Mouse (Mus musculus): Measurements from ENCODE around the gene Acsl1. TPM values are rescaled to one million over a fixed set of nuclear protein-coding genes. Genes with fewer than 3 reads are reported as not detected.

Gene Acsl1
- polyA plus RNA-seq, 1 experiment from 2014 or later: 18.4 TPM

DNA sequence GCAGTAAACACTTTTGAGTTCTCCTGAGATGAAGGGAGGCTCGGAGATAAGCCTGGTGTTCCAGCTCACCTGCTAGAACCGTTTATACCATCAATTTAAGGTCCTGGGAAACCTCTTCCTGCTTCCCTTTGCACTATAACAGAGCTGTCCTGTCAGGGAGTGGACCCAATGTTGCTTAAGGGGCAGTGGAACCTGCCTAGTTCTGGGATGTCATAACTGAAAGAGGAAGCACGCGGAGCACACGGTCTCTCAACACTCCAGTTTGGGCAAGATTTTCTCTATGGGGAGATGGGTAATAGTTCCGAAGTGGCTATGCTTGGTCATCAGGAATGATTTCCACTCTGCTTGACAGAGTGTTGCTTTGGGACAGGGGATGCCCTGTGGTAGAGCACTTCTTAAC, 49.8 kb downstream of the Acsl1 start:
- no peak for ATAC-seq (ENCODE audit: low FRiP score, low read depth)
- Histone ChIP-seq H3K4me2 (no peak overlapping the region), H3K9me3 (no peaks in the 10 kb centered on the region), H3K27me3 (no peaks in the 10 kb centered on the region), H3K9ac (no peak overlapping the region), H3K4me3 (no peak overlapping the region), H3K36me3 (peaks cover 18% of the 10 kb centered on the region), H3K27ac (replicated peaks) (no peak overlapping the region), H3K4me1 (replicated peaks) (no peaks in the 10 kb centered on the region)
- 85% methylated on average over 6 of the region's 6 CpGs for WGBS

- Histone ChIP-seq H3K4me1 (replicated peaks) (no peaks in the 10 kb centered on the region), H3K4me3 (no peak overlapping the region), H3K4me2 (no peak overlapping the region), H3K27me3 (no peaks in the 10 kb centered on the region), H3K27ac (replicated peaks) (no peak overlapping the region), H3K9ac (no peak overlapping the region), H3K36me3 (peaks cover 21% of the 10 kb centered on the region; the same call in 1 of the 2 replicates), H3K9me3 (no peaks in the 10 kb centered on the region)
- 87% methylated on average over 8 of the region's 8 CpGs for WGBS
- ATAC-seq (ENCODE audit: low FRiP score, low read depth): no peak
Measured at GRCm38 (mm10) chr8:46526098-46526497, 55.3 kb downstream of the Acsl1 start.

GRCm38 (mm10) chr8:46526821-46527220, 56.0 kb downstream of the Acsl1 start:
- WGBS: 67% methylated on average over 10 of the region's 10 CpGs
- ATAC-seq (ENCODE audit: low FRiP score, low read depth): no peak

DNA sequence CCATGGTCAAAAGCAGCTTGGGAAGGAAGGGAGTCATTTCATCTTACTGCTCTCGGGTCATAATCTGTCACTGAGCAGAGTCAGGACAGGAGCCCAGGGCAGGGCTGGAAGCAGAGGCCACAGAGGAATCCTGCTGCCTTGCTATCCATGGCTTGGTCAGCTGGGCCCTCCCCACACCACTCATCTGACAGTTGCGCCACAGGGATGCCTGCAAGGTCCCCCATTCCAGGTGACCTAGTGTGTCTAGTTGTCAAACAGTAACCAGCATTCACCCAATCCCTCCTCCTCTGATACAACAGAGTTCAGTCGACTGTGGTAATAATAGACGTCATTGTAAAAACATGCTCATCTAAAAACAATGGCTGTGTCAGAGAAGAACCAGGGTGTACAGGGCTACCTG, 58.7 kb downstream of the Acsl1 start:
- Histone ChIP-seq H3K4me1 (replicated peaks) (no peaks in the 10 kb centered on the region), H3K27me3 (no peaks in the 10 kb centered on the region), H3K9ac (no peak overlapping the region), H3K27ac (replicated peaks) (no peak overlapping the region), H3K4me3 (no peak overlapping the region), H3K4me2 (no peak overlapping the region), H3K36me3 (peaks cover 28% of the 10 kb centered on the region), H3K9me3 (no peaks in the 10 kb centered on the region)
- 86% methylated on average over 4 of the region's 4 CpGs for WGBS
- no peak for ATAC-seq (ENCODE audit: low FRiP score, low read depth)

More at GRCm38 (mm10) chr8:46526821-46527220, 56.0 kb downstream of the Acsl1 start:
- H3K27me3 ChIP-seq: no peaks in the 10 kb centered on the region
- no peak overlapping the region for H3K4me2 ChIP-seq
- peaks cover 25% of the 10 kb centered on the region for H3K36me3 ChIP-seq
- H3K9me3 ChIP-seq: no peaks in the 10 kb centered on the region
- H3K27ac ChIP-seq (replicated peaks): no peak overlapping the region
- no peak overlapping the region for H3K9ac ChIP-seq
- no peaks in the 10 kb centered on the region for H3K4me1 ChIP-seq (replicated peaks)
- no peak overlapping the region for H3K4me3 ChIP-seq

DNA sequence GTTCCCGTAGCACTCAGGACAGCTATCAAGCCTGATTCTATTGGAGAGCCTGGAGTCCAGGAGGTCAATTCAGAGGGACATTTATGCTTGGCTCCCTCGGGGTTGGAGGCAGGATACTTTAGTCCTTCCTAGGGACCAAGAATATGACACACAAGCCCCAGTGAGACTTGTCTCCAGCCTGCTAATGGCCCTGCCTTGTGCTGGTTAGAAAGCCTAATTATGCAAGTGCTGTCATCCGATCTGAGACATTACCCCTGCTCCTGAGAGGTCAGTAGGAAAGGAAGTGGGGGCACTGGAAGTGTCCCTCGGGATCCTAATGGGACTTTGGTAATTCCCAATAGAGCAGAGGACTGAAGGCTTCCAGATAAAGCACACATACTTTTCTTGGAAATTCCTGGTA, 59.7 kb downstream of the Acsl1 start:
- Histone ChIP-seq H3K27me3 (no peaks in the 10 kb centered on the region), H3K9me3 (no peaks in the 10 kb centered on the region), H3K9ac (no peak overlapping the region), H3K4me1 (replicated peaks) (no peaks in the 10 kb centered on the region), H3K4me2 (no peak overlapping the region), H3K27ac (replicated peaks) (no peak overlapping the region), H3K4me3 (no peak overlapping the region), H3K36me3 (peaks cover 33% of the 10 kb centered on the region)
- WGBS: 49% methylated on average over 4 of the region's 4 CpGs
- no peak for ATAC-seq (ENCODE audit: low FRiP score, low read depth)

DNA sequence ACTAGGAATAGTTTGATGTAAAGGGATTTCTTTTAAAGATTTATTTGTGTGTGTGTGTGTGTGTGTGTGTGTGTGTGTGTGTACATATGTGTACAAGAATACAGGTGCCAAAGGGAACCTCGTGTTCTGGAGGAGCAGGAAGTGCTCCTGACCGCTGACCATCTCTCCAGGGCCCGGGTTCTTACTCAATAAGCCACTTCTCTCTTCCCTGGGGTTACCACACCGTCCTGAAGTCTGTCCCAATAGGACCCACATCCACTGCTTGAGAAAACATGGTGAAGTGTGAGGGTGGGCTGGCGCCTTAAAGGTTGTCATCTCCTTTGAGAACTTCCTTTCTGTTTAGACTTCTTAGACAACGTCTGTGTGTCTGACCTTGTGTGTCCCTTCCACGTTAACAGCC, 63.1 kb downstream of the Acsl1 start:
- H3K27me3 ChIP-seq: no peaks in the 10 kb centered on the region
- ATAC-seq (ENCODE audit: low FRiP score, low read depth): no peak
- no peak overlapping the region for H3K4me3 ChIP-seq
- no peaks in the 10 kb centered on the region for H3K9me3 ChIP-seq
- H3K27ac ChIP-seq (replicated peaks): no peak overlapping the region
- H3K9ac ChIP-seq: no peak overlapping the region
- H3K4me2 ChIP-seq: no peak overlapping the region
- peaks cover 34% of the 10 kb centered on the region for H3K36me3 ChIP-seq
- 90% methylated on average over 7 of the region's 7 CpGs for WGBS
- peaks cover under 1% of the 10 kb centered on the region; the same call in 1 of the 2 replicates for H3K4me1 ChIP-seq (replicated peaks)

- H3K36me3 ChIP-seq: peaks cover 10% of the 10 kb centered on the region; the same call in 1 of the 2 replicates
- H3K4me2 ChIP-seq: no peak overlapping the region
- WGBS: 47% methylated on average over 5 of the region's 5 CpGs
- no peak overlapping the region for H3K27ac ChIP-seq (replicated peaks)
- no peaks in the 10 kb centered on the region for H3K27me3 ChIP-seq
- ATAC-seq (ENCODE audit: low FRiP score, low read depth): peak; percentile 71
- H3K4me1 ChIP-seq (replicated peaks): peaks cover 4% of the 10 kb centered on the region; the same call in 1 of the 2 replicates
- no peak overlapping the region for H3K4me3 ChIP-seq
- H3K9me3 ChIP-seq: no peaks in the 10 kb centered on the region
- no peak overlapping the region for H3K9ac ChIP-seq
Measured at GRCm38 (mm10) chr8:46539701-46540100, 68.9 kb downstream of the Acsl1 start.

GRCm38 (mm10) chr8:46543191-46543590, 72.4 kb downstream of the Acsl1 start:
- Histone ChIP-seq H3K4me3 (no peak overlapping the region), H3K4me1 (replicated peaks) (peaks cover 4% of the 10 kb centered on the region; the same call in 1 of the 2 replicates), H3K27me3 (no peaks in the 10 kb centered on the region), H3K36me3 (no peaks in the 10 kb centered on the region), H3K9ac (no peak overlapping the region), H3K4me2 (no peak overlapping the region), H3K27ac (replicated peaks) (no peak overlapping the region), H3K9me3 (no peaks in the 10 kb centered on the region)
- WGBS: 83% methylated on average over 7 of the region's 7 CpGs
- ATAC-seq (ENCODE audit: low FRiP score, low read depth): no peak

DNA sequence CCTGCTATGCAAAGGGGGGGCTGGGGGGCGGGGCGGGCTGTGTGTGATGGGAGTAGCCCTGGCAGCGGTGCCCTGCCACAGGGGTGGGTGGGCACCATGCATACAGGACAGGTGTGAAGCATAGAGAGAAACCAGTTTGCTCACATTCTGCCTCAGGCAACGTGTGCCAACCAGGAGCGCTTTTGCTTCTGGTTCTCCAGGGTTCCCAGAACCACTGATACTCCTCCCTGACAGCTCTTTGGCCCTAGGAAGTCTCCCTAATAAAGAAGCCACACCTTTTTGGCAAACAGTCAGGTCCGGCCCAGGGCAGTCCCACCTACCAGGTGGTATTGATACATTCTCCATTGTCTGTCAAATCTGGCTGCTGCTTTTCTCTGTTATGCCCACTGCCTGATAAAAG, 72.8 kb downstream of the Acsl1 start:
- WGBS: 80% methylated on average over 6 of the region's 6 CpGs
- Histone ChIP-seq H3K27me3 (no peaks in the 10 kb centered on the region), H3K36me3 (no peaks in the 10 kb centered on the region)

DNA sequence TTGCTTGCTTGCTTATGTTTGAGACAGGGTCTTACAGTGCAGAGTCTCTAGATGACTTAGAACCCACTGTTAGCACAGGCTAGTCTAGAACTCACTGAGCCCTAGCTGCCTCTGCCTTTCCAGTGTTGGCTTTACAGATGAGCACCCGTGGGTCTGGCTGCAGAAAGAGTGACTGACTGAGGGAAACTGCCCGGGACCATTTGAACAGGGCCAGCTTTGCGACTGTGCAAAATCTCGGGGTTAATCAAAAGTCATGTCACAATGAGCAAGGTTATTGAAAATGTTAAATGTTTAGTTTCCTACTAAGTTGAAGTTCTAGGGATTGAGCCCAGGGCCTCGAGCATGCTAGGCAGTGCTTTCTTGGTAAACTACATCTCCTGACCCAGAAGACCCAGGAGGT, 75.0 kb downstream of the Acsl1 start:
- ATAC-seq (ENCODE audit: low FRiP score, low read depth): no peak
- peaks cover 2% of the 10 kb centered on the region for H3K4me1 ChIP-seq (replicated peaks)
- no peak overlapping the region for H3K4me3 ChIP-seq
- WGBS: 90% methylated on average over 5 of the region's 5 CpGs
- no peaks in the 10 kb centered on the region for H3K36me3 ChIP-seq
- no peaks in the 10 kb centered on the region for H3K27me3 ChIP-seq
- H3K9ac ChIP-seq: no peak overlapping the region
- no peaks in the 10 kb centered on the region for H3K9me3 ChIP-seq
- no peak overlapping the region for H3K4me2 ChIP-seq
- H3K27ac ChIP-seq (replicated peaks): no peak overlapping the region

More for the DNA sequence above, 72.8 kb downstream of the Acsl1 start:
- Histone ChIP-seq H3K4me3 (no peak overlapping the region), H3K4me2 (no peak overlapping the region), H3K27ac (replicated peaks) (no peak overlapping the region), H3K9ac (no peak overlapping the region), H3K4me1 (replicated peaks) (peaks cover 4% of the 10 kb centered on the region; the same call in 1 of the 2 replicates), H3K9me3 (no peaks in the 10 kb centered on the region)
- ATAC-seq (ENCODE audit: low FRiP score, low read depth): no peak

DNA sequence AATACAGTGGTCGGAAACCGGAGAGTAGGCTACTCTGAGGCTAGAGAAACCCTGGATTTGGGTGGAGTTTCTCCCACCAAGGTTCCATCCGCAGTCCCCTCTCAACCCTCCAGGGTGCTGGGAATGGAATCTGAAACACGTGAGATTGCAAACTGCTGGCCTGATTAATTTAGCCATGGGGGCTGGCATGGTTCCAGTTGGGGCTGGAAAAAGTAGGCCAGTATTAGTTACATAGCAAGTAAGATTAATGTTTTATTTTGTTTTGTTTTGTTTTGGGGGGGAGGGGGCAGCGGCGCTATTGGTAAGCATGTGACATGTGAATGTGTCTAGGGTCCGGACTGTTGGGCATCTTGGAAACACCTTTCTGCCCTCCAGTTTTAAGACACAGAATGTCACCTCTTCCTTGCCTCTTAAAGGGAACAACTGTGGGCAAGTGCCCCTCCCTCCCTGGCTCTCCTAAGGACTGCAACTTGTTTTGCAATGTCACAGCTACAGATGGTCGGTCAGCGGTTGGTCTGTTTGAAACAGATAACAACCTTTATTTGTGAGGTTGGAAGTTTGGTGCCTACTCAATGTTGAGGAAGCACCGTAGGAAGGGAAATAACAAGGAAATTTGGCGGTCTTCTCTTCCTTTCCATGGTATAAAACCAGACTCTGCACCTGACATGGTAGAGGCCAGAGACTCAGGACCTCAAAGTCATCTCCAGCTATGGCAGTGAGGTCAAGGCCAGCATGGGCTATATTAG, 75.8 kb downstream of the Acsl1 start:
- H3K36me3 ChIP-seq: no peaks in the 10 kb centered on the region
- H3K27me3 ChIP-seq: no peaks in the 10 kb centered on the region
- H3K27ac ChIP-seq (replicated peaks): no peak overlapping the region
- H3K4me2 ChIP-seq: no peak overlapping the region
- peaks cover 5% of the 10 kb centered on the region for H3K4me1 ChIP-seq (replicated peaks)
- no peak for ATAC-seq (ENCODE audit: low FRiP score, low read depth)
- H3K9ac ChIP-seq: no peak overlapping the region
- no peak overlapping the region for H3K4me3 ChIP-seq
- 73% methylated on average over 11 of the region's 11 CpGs for WGBS
- H3K9me3 ChIP-seq: no peaks in the 10 kb centered on the region

DNA sequence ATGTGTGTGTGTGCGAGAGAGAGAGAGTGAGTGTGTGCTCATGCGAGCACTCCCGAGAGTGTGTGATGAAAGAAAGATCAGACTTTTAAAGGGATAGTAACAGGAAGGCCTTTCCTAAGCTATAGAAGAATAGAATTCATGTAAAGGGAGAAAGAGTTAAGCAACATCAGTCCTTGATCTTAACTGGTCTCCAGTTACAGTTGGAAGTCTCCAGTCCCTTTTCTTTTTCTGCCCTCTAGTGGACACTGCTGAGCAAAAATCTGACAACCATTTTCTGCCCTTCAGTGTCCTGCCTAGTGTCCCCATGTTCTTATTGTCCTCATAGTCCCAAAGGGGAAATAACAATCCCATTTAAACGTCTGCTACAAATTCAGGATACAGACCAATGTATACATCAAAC, 76.4 kb downstream of the Acsl1 start:
- no peaks in the 10 kb centered on the region for H3K27me3 ChIP-seq
- no peak overlapping the region for H3K27ac ChIP-seq (replicated peaks)
- no peaks in the 10 kb centered on the region for H3K36me3 ChIP-seq
- WGBS: 54% methylated on average over 4 of the region's 4 CpGs
- H3K4me3 ChIP-seq: no peak overlapping the region
- H3K4me2 ChIP-seq: no peak overlapping the region
- no peak for ATAC-seq (ENCODE audit: low FRiP score, low read depth)
- peaks cover 7% of the 10 kb centered on the region for H3K4me1 ChIP-seq (replicated peaks)
- no peak overlapping the region for H3K9ac ChIP-seq
- H3K9me3 ChIP-seq: no peaks in the 10 kb centered on the region

GRCm38 (mm10) chr8:46550058-46550457, 79.2 kb downstream of the Acsl1 start:
- H3K4me3 ChIP-seq: no peak overlapping the region
- ATAC-seq (ENCODE audit: low FRiP score, low read depth): no peak
- H3K27ac ChIP-seq (replicated peaks): no peak overlapping the region
- H3K9me3 ChIP-seq: no peaks in the 10 kb centered on the region
- no peak overlapping the region for H3K4me2 ChIP-seq
- no peaks in the 10 kb centered on the region for H3K27me3 ChIP-seq
- peaks cover 14% of the 10 kb centered on the region for H3K4me1 ChIP-seq (replicated peaks)
- H3K36me3 ChIP-seq: no peaks in the 10 kb centered on the region
- H3K9ac ChIP-seq: no peak overlapping the region
- WGBS: 87% methylated on average over 8 of the region's 8 CpGs
